Mouse (Mus musculus): ENCODE results near the gene Chst15. TPM values are rescaled to one million over a fixed set of nuclear protein-coding genes. Genes with fewer than 3 reads are reported as not detected.

Chst15 gene
- polyA plus RNA-seq, 1 experiment from 2014 or later, result 22.5 TPM

- Histone ChIP-seq H3K27ac (replicated peaks) (peak overlapping the region; percentile 91), H3K4me3 (no peak overlapping the region), H3K27me3 (no peaks in the 10 kb centered on the region), H3K4me2 (no peak overlapping the region; the same call in 1 of the 2 replicates), H3K4me1 (replicated peaks) (peaks cover 49% of the 10 kb centered on the region), H3K36me3 (peaks cover 7% of the 10 kb centered on the region; the same call in 1 of the 2 replicates), H3K9ac (peak overlapping the region; percentile 49), H3K9me3 (no peaks in the 10 kb centered on the region)
- WGBS, result 38% methylated on average over 5 of the region's 5 CpGs
- no peak; the same call in 1 of the 2 replicates for ATAC-seq (ENCODE audit: low read depth)
Measured at GRCm38 (mm10) chr7:132247091-132247490, 69.9 kb downstream of the Chst15 start.

GRCm38 (mm10) chr7:132245730-132246129 lies 71.3 kb downstream of the Chst15 start:
- no peak for ATAC-seq (ENCODE audit: low read depth)
- Histone ChIP-seq H3K4me3 (no peak overlapping the region), H3K27ac (replicated peaks) (peak overlapping the region; percentile 91; the same call in 1 of the 2 replicates), H3K4me1 (replicated peaks) (peaks cover 46% of the 10 kb centered on the region), H3K27me3 (no peaks in the 10 kb centered on the region), H3K36me3 (peaks cover 21% of the 10 kb centered on the region; the same call in 1 of the 2 replicates), H3K9me3 (no peaks in the 10 kb centered on the region), H3K4me2 (no peak overlapping the region), H3K9ac (no peak overlapping the region)
- 91% methylated on average over 6 of the region's 6 CpGs for WGBS

GRCm38 (mm10) chr7:132244637-132245036 lies 72.4 kb downstream of the Chst15 start:
- H3K9me3 ChIP-seq, result no peaks in the 10 kb centered on the region
- H3K27me3 ChIP-seq, result no peaks in the 10 kb centered on the region
- H3K36me3 ChIP-seq, result peaks cover 24% of the 10 kb centered on the region; the same call in 1 of the 2 replicates
- WGBS, result 93% methylated on average over 14 of the region's 14 CpGs
- ATAC-seq (ENCODE audit: low read depth), result no peak
- no peak overlapping the region for H3K4me3 ChIP-seq
- H3K27ac ChIP-seq (replicated peaks), result no peak overlapping the region
- no peak overlapping the region for H3K4me2 ChIP-seq
- H3K9ac ChIP-seq, result no peak overlapping the region
- peaks cover 39% of the 10 kb centered on the region for H3K4me1 ChIP-seq (replicated peaks)

- Histone ChIP-seq H3K4me1 (replicated peaks) (peaks cover 25% of the 10 kb centered on the region), H3K27me3 (no peaks in the 10 kb centered on the region), H3K9me3 (no peaks in the 10 kb centered on the region), H3K36me3 (peaks cover 35% of the 10 kb centered on the region), H3K4me2 (no peak overlapping the region), H3K27ac (replicated peaks) (no peak overlapping the region), H3K4me3 (no peak overlapping the region), H3K9ac (no peak overlapping the region)
- 88% methylated on average over 5 of the region's 5 CpGs for WGBS
- no peak for ATAC-seq (ENCODE audit: low read depth)
Measured at GRCm38 (mm10) chr7:132243225-132243624, 73.8 kb downstream of the Chst15 start.

GRCm38 (mm10) chr7:132242617-132243141 lies 74.3 kb downstream of the Chst15 start:
- 48% methylated on average over 4 of the region's 4 CpGs for WGBS
- Histone ChIP-seq H3K4me3 (no peak overlapping the region), H3K4me2 (no peak overlapping the region), H3K27ac (replicated peaks) (no peak overlapping the region), H3K36me3 (peaks cover 40% of the 10 kb centered on the region), H3K4me1 (replicated peaks) (peaks cover 19% of the 10 kb centered on the region), H3K27me3 (no peaks in the 10 kb centered on the region), H3K9me3 (no peaks in the 10 kb centered on the region), H3K9ac (no peak overlapping the region)
- no peak for ATAC-seq (ENCODE audit: low read depth)

GRCm38 (mm10) chr7:132238921-132239320 lies 78.1 kb downstream of the Chst15 start:
- H3K36me3 ChIP-seq, result peaks cover 69% of the 10 kb centered on the region
- no peak overlapping the region for H3K4me3 ChIP-seq
- ATAC-seq (ENCODE audit: low read depth), result no peak
- WGBS, result 88% methylated on average over 3 of the region's 3 CpGs
- H3K9ac ChIP-seq, result no peak overlapping the region
- H3K4me2 ChIP-seq, result no peak overlapping the region
- no peaks in the 10 kb centered on the region for H3K27me3 ChIP-seq
- no peaks in the 10 kb centered on the region for H3K9me3 ChIP-seq
- H3K4me1 ChIP-seq (replicated peaks), result peaks cover 8% of the 10 kb centered on the region; the same call in 1 of the 2 replicates
- no peak overlapping the region for H3K27ac ChIP-seq (replicated peaks)

- no peaks in the 10 kb centered on the region for H3K27me3 ChIP-seq
- no peak overlapping the region for H3K27ac ChIP-seq (replicated peaks)
- H3K9me3 ChIP-seq, result no peaks in the 10 kb centered on the region
- ATAC-seq (ENCODE audit: low read depth), result no peak
- H3K4me3 ChIP-seq, result no peak overlapping the region
- WGBS, result 81% methylated on average over 4 of the region's 4 CpGs
- H3K36me3 ChIP-seq, result peaks cover 62% of the 10 kb centered on the region
- H3K9ac ChIP-seq, result no peak overlapping the region
- peaks cover 8% of the 10 kb centered on the region; the same call in 1 of the 2 replicates for H3K4me1 ChIP-seq (replicated peaks)
- H3K4me2 ChIP-seq, result no peak overlapping the region
Measured at GRCm38 (mm10) chr7:132237191-132237590, 79.8 kb downstream of the Chst15 start.

GRCm38 (mm10) chr7:132236789-132237188 lies 80.2 kb downstream of the Chst15 start:
- Histone ChIP-seq H3K4me2 (no peak overlapping the region), H3K4me3 (no peak overlapping the region), H3K27me3 (no peaks in the 10 kb centered on the region), H3K9ac (no peak overlapping the region), H3K4me1 (replicated peaks) (peaks cover 8% of the 10 kb centered on the region; the same call in 1 of the 2 replicates), H3K27ac (replicated peaks) (no peak overlapping the region), H3K9me3 (no peaks in the 10 kb centered on the region), H3K36me3 (peaks cover 58% of the 10 kb centered on the region)
- whole genome bisulfite sequencing, result 80% methylated on average over 8 of the region's 8 CpGs
- no peak for ATAC-seq (ENCODE audit: low read depth)

- no peak overlapping the region for H3K4me3 ChIP-seq
- no peak overlapping the region for H3K27ac ChIP-seq (replicated peaks)
- peaks cover 8% of the 10 kb centered on the region; the same call in 1 of the 2 replicates for H3K4me1 ChIP-seq (replicated peaks)
- H3K9me3 ChIP-seq, result no peaks in the 10 kb centered on the region
- 67% methylated on average over 3 of the region's 3 CpGs for WGBS
- H3K27me3 ChIP-seq, result no peaks in the 10 kb centered on the region
- no peak overlapping the region; the same call in 1 of the 2 replicates for H3K9ac ChIP-seq
- no peak overlapping the region for H3K4me2 ChIP-seq
- peaks cover 42% of the 10 kb centered on the region for H3K36me3 ChIP-seq
- no peak for ATAC-seq (ENCODE audit: low read depth)
Measured at GRCm38 (mm10) chr7:132234250-132234649, 82.8 kb downstream of the Chst15 start.

- Histone ChIP-seq H3K36me3 (peaks cover 37% of the 10 kb centered on the region), H3K9ac (no peak overlapping the region; the same call in 1 of the 2 replicates), H3K4me2 (no peak overlapping the region), H3K27me3 (no peaks in the 10 kb centered on the region), H3K4me1 (replicated peaks) (peaks cover 8% of the 10 kb centered on the region; the same call in 1 of the 2 replicates), H3K9me3 (no peaks in the 10 kb centered on the region), H3K27ac (replicated peaks) (no peak overlapping the region), H3K4me3 (no peak overlapping the region)
- 86% methylated on average over 4 of the region's 4 CpGs for WGBS
- ATAC-seq (ENCODE audit: low read depth), result no peak
Measured at GRCm38 (mm10) chr7:132233732-132234131, 83.3 kb downstream of the Chst15 start.

GRCm38 (mm10) chr7:132232937-132233336 lies 84.1 kb downstream of the Chst15 start:
- ATAC-seq (ENCODE audit: low read depth), result no peak
- Histone ChIP-seq H3K9me3 (no peaks in the 10 kb centered on the region), H3K9ac (no peak overlapping the region), H3K27me3 (no peaks in the 10 kb centered on the region), H3K4me2 (no peak overlapping the region), H3K36me3 (peaks cover 31% of the 10 kb centered on the region), H3K27ac (replicated peaks) (no peak overlapping the region), H3K4me3 (no peak overlapping the region), H3K4me1 (replicated peaks) (peaks cover 8% of the 10 kb centered on the region; the same call in 1 of the 2 replicates)
- WGBS, result 28% methylated on average over 2 of the region's 2 CpGs

GRCm38 (mm10) chr7:132231476-132231875 lies 85.6 kb downstream of the Chst15 start:
- Histone ChIP-seq H3K9ac (no peak overlapping the region), H3K36me3 (peaks cover 17% of the 10 kb centered on the region; the same call in 1 of the 2 replicates), H3K4me3 (no peak overlapping the region), H3K4me1 (replicated peaks) (peaks cover 8% of the 10 kb centered on the region; the same call in 1 of the 2 replicates), H3K9me3 (no peaks in the 10 kb centered on the region), H3K27ac (replicated peaks) (no peak overlapping the region), H3K4me2 (no peak overlapping the region), H3K27me3 (no peaks in the 10 kb centered on the region)
- no peak for ATAC-seq (ENCODE audit: low read depth)
- 88% methylated on average over 3 of the region's 3 CpGs for WGBS

Measured in neural tube, embryonic 13.5 days (tissue).